Mouse (Mus musculus) macrophage (primary cell): Measurements from ENCODE around the gene Zdhhc7. TPM values are rescaled to one million over a fixed set of nuclear protein-coding genes. Genes with fewer than 3 reads are reported as not detected.

Source experiments
- H3K27ac ChIP-seq: fragments of 350-480 bp; formaldehyde crosslinking; 2 replicates; pipeline ENCODE4 v1.9.0; 2021
- H3K36me3 ChIP-seq: fragments of 350-480 bp; formaldehyde crosslinking; 2 replicates; pipeline ENCODE4 v1.9.0; 2021; ENCODE audit errors: inconsistent target
- H3K4me3 ChIP-seq: fragments of 350-480 bp; formaldehyde crosslinking; 2 replicates; pipeline ENCODE4 v1.9.0; 2021; ENCODE audit errors: inconsistent target
- H3K79me2 ChIP-seq: fragments of 350-480 bp; formaldehyde crosslinking; 2 replicates; pipeline ENCODE4 v1.9.0; 2021; ENCODE audit errors: inconsistent target
- WGBS: methylation state at CpG from one replicate; pipeline ENCODE4 v1.1.7; 2026; ENCODE audit warnings: inconsistent platforms; ENCODE audit not compliant: missing documents; 5-methylcytosine and 5-hydroxymethylcytosine counted together
- polyA plus RNA-seq: library from polyadenylated mRNA; stranded (reverse); fragments of 250-400 nt; gene quantifications from 3 replicates; pipeline ENCODE4 v1.2.4, GENCODE M21; 2018; ENCODE audit warnings: inconsistent platforms

The Zdhhc7 gene
- polyA plus RNA-seq, 1 experiment from 2014 or later: 18.5 TPM

DNA sequence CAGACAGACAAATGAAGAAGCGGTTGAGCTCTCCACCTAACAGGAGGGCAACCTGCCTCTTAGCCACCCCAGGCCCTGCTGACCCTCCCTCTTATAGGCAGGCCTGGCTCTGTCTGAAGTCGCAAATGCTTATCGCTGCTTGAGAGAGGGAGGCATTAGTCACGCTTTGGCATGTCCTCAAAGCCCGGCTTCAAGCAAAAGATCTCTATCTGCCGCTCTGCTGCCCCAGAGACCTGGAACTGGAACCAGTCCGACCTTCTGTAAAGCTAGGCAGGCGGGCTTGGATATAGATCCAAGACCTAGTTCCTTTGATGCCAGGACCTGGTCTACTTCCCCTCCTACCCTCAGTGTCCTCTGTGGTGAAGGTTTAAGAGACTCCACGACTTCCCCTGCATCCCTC lies 29.0 kb downstream of the Zdhhc7 start:
- no peak overlapping the region for H3K4me3 ChIP-seq
- 90% methylated on average over 9 of the region's 9 CpGs for WGBS
- H3K27ac ChIP-seq: no peak overlapping the region
- no peaks in the 10 kb centered on the region for H3K79me2 ChIP-seq
- H3K36me3 ChIP-seq: no peaks in the 10 kb centered on the region

DNA sequence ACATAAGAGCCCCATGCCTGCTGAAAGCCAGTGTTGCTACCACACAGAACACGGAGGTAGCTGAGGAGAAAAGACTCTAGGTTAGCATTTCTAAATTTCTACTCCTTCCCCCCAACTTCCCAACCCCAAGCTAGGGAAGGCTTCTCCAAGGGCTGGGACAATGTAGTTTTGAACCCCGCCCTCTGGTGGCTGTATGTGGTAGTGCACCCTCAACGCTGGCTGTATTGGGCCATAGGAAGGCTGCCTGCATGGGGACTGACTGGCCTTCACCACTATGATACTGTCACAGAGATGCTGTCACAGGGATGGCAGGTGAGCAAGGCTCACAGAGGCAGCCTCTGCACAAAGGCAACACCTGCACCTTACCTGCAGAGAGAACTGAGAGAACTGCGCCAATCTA lies 29.6 kb downstream of the Zdhhc7 start:
- Histone ChIP-seq H3K36me3 (no peaks in the 10 kb centered on the region), H3K79me2 (no peaks in the 10 kb centered on the region), H3K4me3 (no peak overlapping the region), H3K27ac (no peak overlapping the region)
- 27% methylated on average over 4 of the region's 4 CpGs for WGBS

DNA sequence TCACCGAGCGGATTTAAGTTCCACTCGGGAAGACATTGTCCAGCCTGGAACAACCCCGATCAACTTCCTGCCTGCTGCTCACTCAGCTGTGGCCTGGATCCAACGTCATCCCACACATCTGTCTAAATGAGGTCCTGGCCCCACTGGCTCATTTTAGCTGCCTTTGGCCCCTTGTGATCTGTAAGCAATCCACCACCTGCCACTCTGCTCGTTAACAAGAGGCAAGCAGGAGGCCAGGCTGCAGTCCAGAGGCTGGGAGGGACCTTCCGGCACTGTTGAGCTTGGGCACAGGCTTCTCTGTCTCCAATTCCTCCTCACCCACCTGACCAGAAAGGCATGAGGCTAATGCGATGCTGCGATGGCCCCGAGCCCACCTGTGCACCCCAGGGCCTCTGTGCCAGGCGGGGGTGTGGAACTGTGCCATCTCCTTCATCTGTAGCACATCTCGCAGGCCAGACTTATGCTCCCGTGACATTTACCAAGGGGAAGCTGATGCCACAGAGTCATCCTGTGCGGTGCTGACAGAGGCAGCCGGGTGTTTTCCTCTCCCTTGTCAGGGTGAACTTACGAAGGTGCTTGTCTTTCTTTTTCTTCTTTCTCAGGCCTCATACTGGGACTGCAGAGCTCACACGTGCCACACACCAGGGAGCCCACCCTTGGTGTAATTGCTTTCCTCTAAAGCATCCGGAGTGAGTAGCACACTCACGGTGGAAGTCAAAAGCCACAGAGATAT lies 33.2 kb downstream of the Zdhhc7 start:
- Histone ChIP-seq H3K27ac (no peak overlapping the region), H3K36me3 (no peaks in the 10 kb centered on the region), H3K4me3 (no peak overlapping the region), H3K79me2 (no peaks in the 10 kb centered on the region)
- WGBS: 76% methylated on average over 19 of the region's 19 CpGs

DNA sequence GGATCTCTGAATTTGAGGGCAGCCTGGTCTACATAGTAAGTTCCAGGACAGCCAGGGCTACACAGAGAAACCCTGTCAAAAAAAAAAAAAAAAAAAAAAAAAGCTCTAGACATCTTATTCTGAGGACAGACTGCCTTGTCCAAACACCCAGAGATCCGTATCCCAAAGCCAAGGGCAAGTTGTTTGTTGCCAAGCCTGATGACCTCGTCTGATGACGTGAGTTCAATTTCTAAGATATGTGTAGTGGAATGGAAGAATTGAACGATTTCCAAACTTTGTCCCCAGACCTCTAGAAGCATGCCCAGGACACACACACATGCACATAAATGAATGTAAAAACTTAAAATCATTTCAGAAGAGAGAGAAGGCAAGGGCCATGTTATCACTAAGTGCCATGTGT lies 35.1 kb downstream of the Zdhhc7 start:
- H3K27ac ChIP-seq: no peak overlapping the region
- no peak overlapping the region for H3K4me3 ChIP-seq
- no peaks in the 10 kb centered on the region for H3K36me3 ChIP-seq
- H3K79me2 ChIP-seq: no peaks in the 10 kb centered on the region
- WGBS: 94% methylated on average over 4 of the region's 4 CpGs

DNA sequence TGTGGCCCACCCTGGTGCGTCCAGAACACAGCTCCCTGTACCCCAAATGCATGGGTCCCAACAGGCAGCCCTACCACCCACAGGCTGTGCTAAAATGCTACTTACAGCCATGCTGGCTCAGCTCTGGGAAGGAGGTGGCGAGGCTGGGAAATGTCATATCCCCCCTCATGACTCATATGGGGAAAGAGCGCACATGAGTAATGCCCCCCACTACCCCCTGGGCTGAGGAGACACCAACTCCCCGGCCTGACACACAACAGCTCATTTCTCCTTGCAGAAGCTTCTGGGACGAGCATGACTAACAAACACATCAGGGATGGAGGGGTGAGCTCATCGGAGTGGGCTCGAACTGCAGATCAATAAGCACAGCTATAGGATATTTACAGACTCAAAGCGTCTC lies 35.7 kb downstream of the Zdhhc7 start:
- Histone ChIP-seq H3K4me3 (no peak overlapping the region), H3K27ac (no peak overlapping the region), H3K36me3 (no peaks in the 10 kb centered on the region), H3K79me2 (no peaks in the 10 kb centered on the region)
- 95% methylated on average over 8 of the region's 8 CpGs for WGBS

DNA sequence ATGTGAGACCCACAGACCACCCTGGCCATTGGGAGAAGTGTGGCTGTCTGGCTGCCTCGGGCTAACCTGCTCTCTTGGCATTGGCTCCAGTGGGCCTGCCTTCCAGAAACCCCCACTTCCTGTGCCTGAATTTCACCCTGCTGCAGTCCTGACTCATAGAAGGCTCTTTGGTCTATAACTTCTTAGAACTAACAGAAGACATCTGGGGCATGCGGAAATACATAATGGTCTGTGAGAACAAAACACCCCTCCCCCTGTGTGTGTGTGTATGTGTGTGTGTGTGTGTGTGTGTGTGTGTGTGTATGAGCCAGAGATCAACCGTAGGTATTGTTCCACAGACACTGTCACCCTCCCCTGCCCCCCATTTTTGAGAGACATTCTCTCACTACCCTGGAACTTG lies 38.0 kb downstream of the Zdhhc7 start:
- H3K79me2 ChIP-seq: no peaks in the 10 kb centered on the region
- 75% methylated on average over 3 of the region's 3 CpGs for WGBS
- no peak overlapping the region for H3K27ac ChIP-seq
- H3K36me3 ChIP-seq: no peaks in the 10 kb centered on the region
- no peak overlapping the region for H3K4me3 ChIP-seq

DNA sequence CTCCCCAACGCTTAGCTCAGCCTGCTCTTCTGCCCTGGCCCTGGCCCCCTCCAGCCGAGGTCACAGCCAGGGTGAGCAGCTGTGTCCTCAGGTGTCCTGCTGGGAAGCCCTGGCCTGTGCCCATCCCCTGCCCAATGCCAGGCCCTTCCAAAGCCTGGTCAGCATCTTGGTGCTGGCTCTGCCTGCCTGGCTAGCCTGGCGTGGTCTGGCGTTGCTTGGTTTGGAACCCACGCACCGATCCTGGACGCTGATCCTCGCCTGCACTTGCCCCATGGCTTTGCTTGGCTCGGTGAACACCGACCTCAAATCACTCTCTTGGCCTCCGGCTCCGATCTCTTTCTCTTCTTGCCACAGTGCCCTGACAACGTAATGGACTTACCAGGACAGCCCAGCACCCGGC lies 38.5 kb downstream of the Zdhhc7 start:
- Histone ChIP-seq H3K27ac (no peak overlapping the region), H3K4me3 (no peak overlapping the region), H3K36me3 (no peaks in the 10 kb centered on the region), H3K79me2 (no peaks in the 10 kb centered on the region)
- WGBS: 92% methylated on average over 14 of the region's 14 CpGs

DNA sequence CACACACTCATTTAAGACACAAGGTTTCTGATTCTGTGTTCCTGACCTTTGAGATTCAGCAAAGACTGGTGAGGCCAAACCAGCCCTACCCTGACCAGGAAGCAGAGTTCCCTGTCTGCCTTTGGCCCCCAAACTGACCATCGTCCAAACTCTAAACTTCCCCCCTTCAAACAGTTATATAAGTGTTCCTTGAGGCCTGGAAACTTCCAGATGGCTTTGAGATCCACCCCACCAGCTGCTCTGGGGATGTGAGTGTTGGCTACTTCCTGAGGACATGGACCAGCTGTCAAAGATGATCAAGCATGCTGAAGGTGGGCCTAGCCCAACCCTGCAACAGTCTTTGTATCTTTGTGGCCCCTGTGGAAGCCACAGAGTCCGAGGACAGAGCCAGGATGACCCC lies 44.2 kb downstream of the Zdhhc7 start:
- Histone ChIP-seq H3K79me2 (no peaks in the 10 kb centered on the region), H3K36me3 (no peaks in the 10 kb centered on the region), H3K4me3 (no peak overlapping the region), H3K27ac (no peak overlapping the region)
- 89% methylated on average over 2 of the region's 2 CpGs for WGBS

DNA sequence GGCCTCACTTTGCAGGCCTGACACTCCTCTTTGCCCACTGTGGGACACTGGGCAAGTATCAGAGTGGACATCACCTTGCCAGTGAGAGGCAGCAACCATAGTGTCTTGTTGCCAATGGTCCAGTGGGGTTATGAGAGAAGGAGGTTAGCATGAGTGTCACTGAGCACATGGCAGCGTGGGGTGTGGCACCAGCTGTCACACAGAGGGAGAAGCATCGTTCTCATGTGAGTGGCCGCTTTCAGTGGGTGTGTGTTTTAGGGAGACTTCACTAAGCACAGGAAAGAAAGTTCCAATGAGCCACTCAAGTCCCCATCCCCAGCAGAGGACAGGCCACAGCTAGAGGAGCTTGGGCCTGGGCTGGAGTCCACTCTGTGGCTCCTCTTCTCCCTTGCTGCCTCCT lies 46.4 kb downstream of the Zdhhc7 start:
- Histone ChIP-seq H3K36me3 (no peaks in the 10 kb centered on the region), H3K4me3 (no peak overlapping the region), H3K79me2 (no peaks in the 10 kb centered on the region), H3K27ac (no peak overlapping the region)
- WGBS: 91% methylated on average over 3 of the region's 3 CpGs

DNA sequence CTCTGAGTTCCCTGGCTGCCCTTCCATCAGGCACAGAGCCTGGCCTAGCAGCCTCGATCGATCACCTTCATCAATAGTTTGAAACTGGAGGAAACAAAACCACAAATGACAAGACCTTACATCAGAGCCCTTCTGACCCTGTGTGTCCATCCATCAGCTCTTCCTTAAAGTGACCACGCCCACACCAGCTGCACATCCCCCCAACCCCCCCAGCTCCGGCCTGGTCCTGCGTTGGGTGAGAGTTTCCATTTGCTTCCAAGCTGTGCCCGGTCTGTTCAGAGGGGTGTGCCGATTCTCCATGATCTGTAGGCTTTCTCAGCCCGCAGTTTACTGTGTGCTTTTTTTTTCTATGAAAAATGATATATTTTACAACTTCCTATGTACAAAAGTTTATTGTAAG lies 49.0 kb downstream of the Zdhhc7 start:
- Histone ChIP-seq H3K27ac (no peak overlapping the region), H3K79me2 (no peaks in the 10 kb centered on the region), H3K4me3 (no peak overlapping the region), H3K36me3 (no peaks in the 10 kb centered on the region)
- 83% methylated on average over 8 of the region's 8 CpGs for WGBS

DNA sequence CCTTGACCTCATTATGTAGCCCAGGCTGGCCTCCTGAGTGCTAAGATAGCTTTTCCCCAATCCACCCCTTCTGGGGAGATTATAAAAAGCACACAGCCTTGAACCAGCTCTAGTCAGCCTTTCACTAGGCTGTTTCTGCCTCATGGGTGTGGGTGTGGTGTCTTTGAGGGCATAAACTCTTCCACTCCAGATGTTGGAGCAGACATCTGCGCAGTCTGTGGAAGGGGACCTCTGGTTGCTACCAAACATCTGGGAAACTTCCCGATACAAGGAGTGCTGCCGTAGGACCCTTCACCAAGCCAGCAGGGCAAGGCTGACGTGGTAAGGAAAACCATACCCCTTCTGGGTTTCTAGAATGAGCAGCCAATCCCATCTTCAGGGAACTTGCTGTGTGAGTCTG lies 49.4 kb downstream of the Zdhhc7 start:
- 86% methylated on average over 4 of the region's 4 CpGs for WGBS
- no peak overlapping the region for H3K4me3 ChIP-seq
- no peak overlapping the region for H3K27ac ChIP-seq
- H3K36me3 ChIP-seq: no peaks in the 10 kb centered on the region
- H3K79me2 ChIP-seq: no peaks in the 10 kb centered on the region

DNA sequence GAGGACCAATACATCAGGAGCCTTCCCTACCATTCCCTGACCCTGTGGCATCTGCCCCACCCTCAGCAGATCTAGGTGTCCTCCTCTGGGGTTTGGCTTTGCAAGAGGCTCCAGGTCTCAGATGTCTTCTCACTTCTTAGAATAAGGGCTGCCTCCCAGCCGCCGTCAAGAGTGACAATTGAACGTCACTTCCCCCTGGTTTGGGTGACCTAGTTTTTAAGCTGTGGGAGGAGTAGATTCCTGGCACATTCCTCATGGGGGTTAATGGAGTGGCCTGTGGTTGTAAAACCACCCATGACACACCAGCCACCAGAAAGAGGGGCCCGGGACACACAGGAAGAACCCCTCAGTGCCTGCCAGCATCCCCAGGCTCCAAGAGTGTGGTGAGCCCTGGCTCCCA lies 50.3 kb downstream of the Zdhhc7 start:
- Histone ChIP-seq H3K36me3 (no peaks in the 10 kb centered on the region), H3K27ac (no peak overlapping the region), H3K79me2 (no peaks in the 10 kb centered on the region), H3K4me3 (no peak overlapping the region)
- WGBS: 23% methylated on average over 4 of the region's 4 CpGs

DNA sequence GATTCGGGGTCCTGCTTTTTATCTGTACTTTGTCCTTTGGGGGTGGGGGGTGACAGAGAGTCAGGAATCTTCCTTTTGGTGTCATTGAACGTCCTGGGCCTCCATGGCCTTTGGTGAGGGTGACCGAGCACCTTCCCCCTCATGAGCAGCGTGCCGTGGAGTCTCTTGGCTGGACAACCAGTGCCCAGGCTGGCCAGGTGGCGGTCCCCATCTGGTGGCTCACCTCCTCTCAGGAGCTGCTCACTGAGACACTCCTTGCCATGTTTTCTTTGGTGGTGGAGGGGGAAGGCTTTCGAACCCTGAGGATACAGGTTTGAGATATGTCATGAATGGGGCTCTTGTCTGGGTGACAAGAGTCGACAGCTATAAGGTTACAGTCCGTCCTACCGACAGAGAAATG lies 50.9 kb downstream of the Zdhhc7 start:
- H3K79me2 ChIP-seq: no peaks in the 10 kb centered on the region
- 44% methylated on average over 10 of the region's 10 CpGs for WGBS
- H3K27ac ChIP-seq: no peak overlapping the region
- H3K36me3 ChIP-seq: no peaks in the 10 kb centered on the region
- no peak overlapping the region for H3K4me3 ChIP-seq

DNA sequence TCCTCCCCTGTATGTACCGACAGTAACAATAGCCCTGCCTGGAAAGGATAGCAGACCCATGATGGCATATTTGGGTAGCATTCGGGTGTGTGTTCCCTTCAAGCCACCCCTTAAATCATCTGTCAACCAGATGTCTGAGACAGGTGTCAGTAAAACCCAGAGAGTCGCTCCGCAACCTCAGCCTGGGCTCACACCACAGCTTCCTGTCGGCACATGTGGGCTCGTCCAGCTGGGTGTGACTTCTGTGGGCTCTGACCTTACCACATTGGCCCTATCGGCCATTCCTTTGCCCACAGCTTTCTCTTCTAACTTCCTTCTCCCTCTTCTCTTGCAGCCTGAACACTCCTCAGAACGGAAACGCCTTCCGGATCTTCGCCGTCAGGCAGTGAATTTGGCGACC lies 51.3 kb downstream of the Zdhhc7 start:
- Histone ChIP-seq H3K27ac (no peak overlapping the region), H3K36me3 (no peaks in the 10 kb centered on the region), H3K4me3 (no peak overlapping the region), H3K79me2 (no peaks in the 10 kb centered on the region)
- WGBS: 21% methylated on average over 13 of the region's 13 CpGs

DNA sequence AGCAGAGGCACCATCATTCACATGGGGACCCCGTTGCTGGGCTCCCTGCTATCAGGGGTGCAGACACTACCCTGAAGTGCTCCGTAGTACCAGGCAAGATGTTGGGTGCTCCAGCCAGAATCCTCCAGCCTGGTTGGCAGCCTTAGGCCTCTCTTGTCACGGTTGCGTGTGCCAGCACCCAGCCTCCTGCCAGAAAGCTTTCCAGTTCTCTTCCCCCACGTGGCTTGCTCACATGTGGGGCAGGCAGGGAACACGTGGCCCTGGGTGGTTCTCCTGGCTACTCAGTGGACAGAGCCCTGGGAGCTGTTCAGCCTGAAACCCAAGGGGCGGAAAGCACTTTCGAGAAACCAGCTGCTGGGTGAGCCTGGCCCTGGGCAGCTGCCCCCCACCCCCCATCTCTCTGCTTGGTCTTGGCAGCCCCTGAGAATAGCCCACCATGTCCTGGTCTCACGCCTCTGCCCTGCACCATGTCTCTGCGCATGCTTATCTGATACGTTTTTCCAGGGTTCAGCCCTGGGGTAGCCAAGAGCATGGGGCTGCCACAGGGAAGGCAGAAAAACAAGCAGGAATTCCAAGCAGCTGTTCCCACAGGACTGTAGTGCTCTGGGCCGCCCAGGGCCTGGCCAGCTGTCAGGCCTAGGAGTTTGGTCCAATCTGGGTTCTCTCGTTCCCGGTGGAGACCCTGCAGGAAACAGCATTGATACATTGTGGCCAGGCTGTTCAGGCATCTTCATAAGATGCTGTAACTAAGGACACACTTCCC lies 54.8 kb downstream of the Zdhhc7 start:
- Histone ChIP-seq H3K79me2 (no peaks in the 10 kb centered on the region), H3K4me3 (no peak overlapping the region), H3K36me3 (no peaks in the 10 kb centered on the region), H3K27ac (no peak overlapping the region)
- WGBS: 88% methylated on average over 13 of the region's 14 CpGs
